In the genomic region with DNA sequence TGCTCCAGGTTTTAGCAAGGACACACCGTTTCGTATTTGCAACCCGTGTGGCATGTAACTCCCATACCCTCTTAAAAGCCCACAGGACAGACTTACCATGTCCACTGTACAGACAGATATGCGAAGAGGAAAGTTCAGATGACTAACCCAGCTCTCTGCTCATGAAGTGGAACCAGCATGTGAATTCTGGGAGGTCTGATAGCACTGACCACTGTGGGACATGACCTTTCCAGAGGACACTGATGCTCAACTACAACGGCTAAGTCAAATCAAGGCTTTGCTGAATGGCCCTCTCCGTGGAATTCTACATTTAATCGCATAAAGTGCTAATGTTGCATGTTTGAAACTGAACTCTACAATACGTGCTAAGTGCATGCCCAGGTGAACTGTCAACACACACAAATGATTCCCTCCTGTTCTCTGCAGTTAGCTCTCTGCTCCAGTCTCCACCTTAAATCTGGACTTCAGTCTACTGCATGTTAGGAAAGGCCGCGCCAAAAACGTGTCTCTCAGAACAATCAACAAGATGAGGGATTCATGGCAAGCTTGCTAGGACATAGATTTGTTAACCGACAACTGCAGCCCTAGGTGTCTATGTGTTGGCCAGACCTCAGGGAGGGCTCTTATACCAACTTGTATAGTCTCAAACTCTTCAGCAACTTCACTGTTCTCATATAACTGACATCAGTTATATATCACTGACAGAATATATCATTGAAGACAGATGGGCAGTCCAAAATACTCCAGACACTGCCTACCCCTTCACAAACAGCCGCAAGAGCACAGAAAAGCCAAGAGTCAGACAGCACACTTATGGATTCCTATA, we compare ENCODE assay signal across 8 mouse cellular contexts. TPM values are rescaled to one million over a fixed set of nuclear protein-coding genes. Genes with fewer than 3 reads are reported as not detected.
DNase-seq lines count a peak whose midpoint lies in the region; ATAC-seq and TF ChIP-seq lines count a peak whose summit lies in the region.
"Had no signal": no experiment of that assay in that cellular context is flagged by ENCODE, and none has a peak within 500 bp of the region (broad histone marks: within the 10 kb centered on the region; RNA-seq: fewer than 3 reads in every experiment).

No protein-coding gene starts in this region.

- peak overlapping the region; percentile 55 for H3K4me2 ChIP-seq in forebrain, embryonic 13.5 days
- peak overlapping the region; percentile 57 for H3K4me2 ChIP-seq in limb, embryonic 11.5 days (ENCODE audit: low read depth, severe bottlenecking)
- H3K4me2 ChIP-seq in neural tube, embryonic 12.5 days (replicated peaks) = peak overlapping the region; percentile 59

- peak overlapping the region; percentile 52 for H3K4me3 ChIP-seq in liver, adult 2 months (ENCODE audit: insufficient read depth, low read depth, low read length)
- peak overlapping the region; percentile 61 for H3K4me3 ChIP-seq in brown adipose tissue, adult 24 weeks (ENCODE audit: insufficient read depth, low read depth, low read length)
- H3K4me3 ChIP-seq in forebrain, embryonic 13.5 days = peak overlapping the region; percentile 47
- H3K4me3 ChIP-seq in limb, embryonic 11.5 days (ENCODE audit: low read depth, low read length) = peak overlapping the region; percentile 73
- H3K4me3 ChIP-seq in neural tube, embryonic 12.5 days = peak overlapping the region; percentile 55

- no peak for ATAC-seq in forebrain, embryonic 13.5 days
- no peak for ATAC-seq in limb, embryonic 11.5 days (ENCODE audit: insufficient number of reproducible peaks, low FRiP score, low TSS enrichment, low read depth)
- no peak for ATAC-seq in neural tube, embryonic 12.5 days (ENCODE audit: low FRiP score, low read depth)

- peak; percentile 80 for DNase-seq in liver, adult 2 months (ENCODE audit: extremely low read depth, low read depth, low spot score)
- no peak for DNase-seq in liver
- no peak for DNase-seq in limb, embryonic 11.5 days (ENCODE audit: low spot score)
- no peak for DNase-seq in spleen, adult 18-20 months

- peaks cover 15% of the 10 kb centered on the region for H3K36me3 ChIP-seq in liver, adult 2 months (ENCODE audit: control insufficient read depth, insufficient read depth, low read length)
- peaks cover 46% of the 10 kb centered on the region for H3K36me3 ChIP-seq in forebrain, embryonic 13.5 days (ENCODE audit: poor library complexity, severe bottlenecking)
- peaks cover 40% of the 10 kb centered on the region for H3K36me3 ChIP-seq in limb, embryonic 11.5 days (ENCODE audit: control insufficient read depth, insufficient read depth, low read length)
- peaks cover 34% of the 10 kb centered on the region for H3K36me3 ChIP-seq in neural tube, embryonic 12.5 days

- H3K27me3 ChIP-seq in liver, adult 2 months (ENCODE audit: control insufficient read depth, insufficient read depth, low read length) = no peaks in the 10 kb centered on the region
- no peaks in the 10 kb centered on the region for H3K27me3 ChIP-seq in forebrain, embryonic 13.5 days
- H3K27me3 ChIP-seq in limb, embryonic 11.5 days (ENCODE audit: control insufficient read depth, insufficient read depth, low read length) = no peaks in the 10 kb centered on the region
- H3K27me3 ChIP-seq in neural tube, embryonic 12.5 days (replicated peaks) = no peaks in the 10 kb centered on the region

- peaks cover 31% of the 10 kb centered on the region for H3K4me1 ChIP-seq in liver, adult 2 months (ENCODE audit: control insufficient read depth, insufficient read depth, low read length)
- peaks cover 9% of the 10 kb centered on the region; the same call in 1 of the 2 replicates for H3K4me1 ChIP-seq in brown adipose tissue, adult 24 weeks (ENCODE audit: control insufficient read depth, insufficient read depth, insufficient read length, low read length)
- peaks cover 25% of the 10 kb centered on the region for H3K4me1 ChIP-seq in forebrain, embryonic 13.5 days
- H3K4me1 ChIP-seq in limb, embryonic 11.5 days (ENCODE audit: control insufficient read depth, insufficient read depth, low read length) = peaks cover 8% of the 10 kb centered on the region
- peaks cover 16% of the 10 kb centered on the region for H3K4me1 ChIP-seq in neural tube, embryonic 12.5 days

- H3K27ac ChIP-seq in liver, adult 2 months (replicated peaks; ENCODE audit: insufficient read depth, low read depth, low read length) = peak overlapping the region; percentile 27
- H3K27ac ChIP-seq in brown adipose tissue, adult 24 weeks (replicated peaks; ENCODE audit: low read depth, low read length) = no peak overlapping the region
- no peak overlapping the region for H3K27ac ChIP-seq in forebrain, embryonic 13.5 days
- no peak overlapping the region for H3K27ac ChIP-seq in limb, embryonic 11.5 days (replicated peaks; ENCODE audit: low read depth, low read length)
- no peak overlapping the region for H3K27ac ChIP-seq in neural tube, embryonic 12.5 days

- peaks cover 21% of the 10 kb centered on the region for H3K79me2 ChIP-seq in liver, adult 2 months (ENCODE audit: control insufficient read depth, insufficient read depth, low read length)

- WGBS in liver, adult 2 months = 51% methylated on average over 13 of the region's 13 CpGs
- 70% methylated on average over 13 of the region's 13 CpGs for WGBS in forebrain, embryonic 13.5 days
- 71% methylated on average over 13 of the region's 13 CpGs for WGBS in limb, embryonic 11.5 days
- 69% methylated on average over 13 of the region's 13 CpGs for WGBS in neural tube, embryonic 12.5 days

- no peaks in the 10 kb centered on the region for H3K9me3 ChIP-seq in forebrain, embryonic 13.5 days (replicated peaks)
- peaks cover 16% of the 10 kb centered on the region for H3K9me3 ChIP-seq in limb, embryonic 11.5 days (ENCODE audit: control insufficient read depth, low read length)
- no peaks in the 10 kb centered on the region for H3K9me3 ChIP-seq in neural tube, embryonic 12.5 days

- no peak for TF ChIP-seq POLR2A in liver, adult 2 months (IDR thresholded peaks at IDR 0.05; ENCODE audit: extremely low read depth, insufficient read depth, low read length)

- TF ChIP-seq CTCF in liver, adult 2 months (IDR thresholded peaks at IDR 0.05; ENCODE audit: low read depth, low read length) = no peak

- H3K9ac ChIP-seq in liver, adult 2 months (ENCODE audit: low read depth, low read length) = peak overlapping the region; percentile 65
- H3K9ac ChIP-seq in forebrain, embryonic 13.5 days = peak overlapping the region; percentile 71
- peak overlapping the region; percentile 84 for H3K9ac ChIP-seq in limb, embryonic 11.5 days (ENCODE audit: low read length)
- peak overlapping the region; percentile 67 for H3K9ac ChIP-seq in neural tube, embryonic 12.5 days

RNA-seq across cellular contexts. Expression of gene Hjurp, which starts 1.5 kb away (rescaled TPM):
- total RNA-seq in liver, adult 2 months (2014; rRNA removed) = 78.7 and 90.1 TPM in 2 replicates
- polyA plus RNA-seq in liver, adult 2 months (2012; rRNA removed) = 31.4 and 32.8 TPM in 2 replicates
- polyA plus RNA-seq in brown adipose tissue, adult 24 weeks (2012; ENCODE audit: insufficient read depth, insufficient read length, missing spikeins) = 10.3 and 11.1 TPM in 2 replicates
- polyA plus RNA-seq in forebrain, embryonic 13.5 days (2015; fragmentation: Nextera tagmentation; extraction: Ambion mirVana) = 145 and 146 TPM in 2 replicates
- 174 and 204 TPM in 2 replicates for polyA plus RNA-seq in limb, embryonic 11.5 days (2014; fragmentation: Nextera tagmentation; extraction: Ambion mirVana)
- polyA plus RNA-seq in neural tube, embryonic 12.5 days (2016; fragmentation: Nextera tagmentation; extraction: Ambion mirVana) = 134 and 135 TPM in 2 replicates

RNA-seq across cellular contexts. Expression of gene Trpm8, which starts 1.6 kb away (rescaled TPM):
- under 0.01 TPM in 2 replicates for total RNA-seq in liver, adult 2 months (2014; rRNA removed)
- polyA plus RNA-seq in liver, adult 2 months (2012; rRNA removed) = 0.01 and 0.02 TPM in 2 replicates
- polyA plus RNA-seq in brown adipose tissue, adult 24 weeks (2012; ENCODE audit: insufficient read depth, insufficient read length, missing spikeins) = not detected in 2 replicates
- polyA plus RNA-seq in forebrain, embryonic 13.5 days (2015; fragmentation: Nextera tagmentation; extraction: Ambion mirVana) = 0.06 TPM in 1 of 2 replicates, not detected in the other
- polyA plus RNA-seq in limb, embryonic 11.5 days (2014; fragmentation: Nextera tagmentation; extraction: Ambion mirVana) = not detected in 2 replicates
- not detected in 2 replicates for polyA plus RNA-seq in neural tube, embryonic 12.5 days (2016; fragmentation: Nextera tagmentation; extraction: Ambion mirVana)
- polyA plus RNA-seq: large intestine, adult 2 months had no signal

RNA-seq across cellular contexts. Expression of gene Mroh2a, which starts 49.1 kb away (rescaled TPM):
- total RNA-seq in liver, adult 2 months (2014; rRNA removed) = 0.27 and 1.0 TPM in 2 replicates
- polyA plus RNA-seq in liver, adult 2 months (2012; rRNA removed) = 0.77 and 0.82 TPM in 2 replicates
- not detected in 2 replicates for polyA plus RNA-seq in brown adipose tissue, adult 24 weeks (2012; ENCODE audit: insufficient read depth, insufficient read length, missing spikeins)
- polyA plus RNA-seq in forebrain, embryonic 13.5 days (2015; fragmentation: Nextera tagmentation; extraction: Ambion mirVana) = 1.7 TPM in 2 replicates
- 1.6 and 1.9 TPM in 2 replicates for polyA plus RNA-seq in limb, embryonic 11.5 days (2014; fragmentation: Nextera tagmentation; extraction: Ambion mirVana)
- polyA plus RNA-seq in neural tube, embryonic 12.5 days (2016; fragmentation: Nextera tagmentation; extraction: Ambion mirVana) = 1.3 and 1.5 TPM in 2 replicates
